Mouse (Mus musculus) cerebellum, adult 18-20 months (tissue): Measurements from ENCODE around the gene Cadm1.

ENCODE experiments used
- DNase-seq, 2 experiments: peaks; one replicate each; pipeline ENCODE4 v3.0.0; 2021

Cadm1 gene

GRCm38 (mm10) chr9:47686881-47687280 lies 156.9 kb downstream of the Cadm1 start:
- no peak for DNase-seq

- no peak for DNase-seq
These were observed 157.6 kb downstream of the Cadm1 start for GRCm38 (mm10) chr9:47687604-47688003.

- DNase-seq: no peak
These were observed 158.3 kb downstream of the Cadm1 start for GRCm38 (mm10) chr9:47688297-47688696.

GRCm38 (mm10) chr9:47692911-47693310 lies 162.9 kb downstream of the Cadm1 start:
- no peak for DNase-seq

- peak; percentile 66 to 79 for DNase-seq
These were observed 169.1 kb downstream of the Cadm1 start for GRCm38 (mm10) chr9:47699026-47699425.

GRCm38 (mm10) chr9:47700021-47700420 lies 170.0 kb downstream of the Cadm1 start:
- DNase-seq: no peak

GRCm38 (mm10) chr9:47703026-47703876 lies 173.3 kb downstream of the Cadm1 start:
- DNase-seq: no peak

GRCm38 (mm10) chr9:47706341-47706740 lies 176.4 kb downstream of the Cadm1 start:
- no peak for DNase-seq

- no peak for DNase-seq
These were observed 177.4 kb downstream of the Cadm1 start for GRCm38 (mm10) chr9:47707326-47707725.

GRCm38 (mm10) chr9:47708299-47708698 lies 178.3 kb downstream of the Cadm1 start:
- peak; percentile 86 to 87 for DNase-seq

- no peak for DNase-seq
These were observed 181.0 kb downstream of the Cadm1 start for GRCm38 (mm10) chr9:47710946-47711345.

GRCm38 (mm10) chr9:47714541-47714940 lies 184.6 kb downstream of the Cadm1 start:
- DNase-seq: no peak

GRCm38 (mm10) chr9:47715415-47715814 lies 185.4 kb downstream of the Cadm1 start:
- no peak for DNase-seq

GRCm38 (mm10) chr9:47716883-47717282 lies 186.9 kb downstream of the Cadm1 start:
- DNase-seq: no peak

GRCm38 (mm10) chr9:47727611-47728010 lies 197.6 kb downstream of the Cadm1 start:
- no peak for DNase-seq

GRCm38 (mm10) chr9:47728852-47729251 lies 198.9 kb downstream of the Cadm1 start:
- DNase-seq: no peak

GRCm38 (mm10) chr9:47730247-47730646 lies 200.3 kb downstream of the Cadm1 start:
- no peak for DNase-seq

GRCm38 (mm10) chr9:47733780-47734451 lies 203.9 kb downstream of the Cadm1 start:
- no peak for DNase-seq

GRCm38 (mm10) chr9:47734905-47735304 lies 204.9 kb downstream of the Cadm1 start:
- DNase-seq: no peak

GRCm38 (mm10) chr9:47738799-47739198 lies 208.8 kb downstream of the Cadm1 start:
- no peak for DNase-seq

GRCm38 (mm10) chr9:47739276-47739675 lies 209.3 kb downstream of the Cadm1 start:
- DNase-seq: no peak

GRCm38 (mm10) chr9:47741751-47742150 lies 211.8 kb downstream of the Cadm1 start:
- peak; percentile 69 to 82 for DNase-seq

- DNase-seq: no peak
These were observed 214.9 kb downstream of the Cadm1 start for GRCm38 (mm10) chr9:47744916-47745315.

- DNase-seq: peak; percentile 29 to 33
These were observed 215.7 kb downstream of the Cadm1 start for GRCm38 (mm10) chr9:47745716-47746115.
